20 mouse cellular contexts compared by ENCODE assay signal in the genomic region with DNA sequence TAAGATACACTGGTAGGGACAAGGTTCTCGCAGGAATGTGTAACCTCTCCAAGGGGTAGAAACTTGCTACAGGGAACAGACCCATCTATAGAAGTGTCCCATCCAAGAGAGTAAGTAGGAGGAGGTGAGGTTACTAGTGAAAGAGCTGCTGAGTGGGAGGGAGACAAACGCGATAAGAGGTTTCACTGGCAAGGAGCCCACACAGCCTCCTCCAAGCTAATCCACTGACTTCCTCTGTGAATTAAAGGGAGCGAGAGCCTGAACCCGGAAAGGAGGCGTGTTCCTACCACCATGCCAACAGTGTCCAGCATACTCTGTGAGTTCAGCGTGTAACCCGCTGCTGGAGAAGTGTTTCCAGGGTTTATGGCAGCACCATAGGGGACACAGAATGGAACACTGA. TPM values are rescaled to one million over a fixed set of nuclear protein-coding genes. Genes with fewer than 3 reads are reported as not detected.
DNase-seq lines count a peak whose midpoint lies in the region; ATAC-seq and TF ChIP-seq lines count a peak whose summit lies in the region.
"Had no signal": no experiment of that assay in that cellular context is flagged by ENCODE, and none has a peak within 500 bp of the region (broad histone marks: within the 10 kb centered on the region; RNA-seq: fewer than 3 reads in every experiment).

No protein-coding gene starts in this region.

- no peaks in the 10 kb centered on the region for H3K27me3 ChIP-seq in heart, embryonic 13.5 days (replicated peaks)
- no peaks in the 10 kb centered on the region for H3K27me3 ChIP-seq in lung, postnatal 0 days (replicated peaks; ENCODE audit: insufficient read depth, low read length)
- H3K27me3 ChIP-seq in hindbrain, postnatal 0 days (ENCODE audit: insufficient read depth, low read length) = no peaks in the 10 kb centered on the region
- H3K27me3 ChIP-seq: hindbrain, embryonic 12.5 days; limb, embryonic 15.5 days; neural tube, embryonic 12.5 days had no signal

- intact Hi-C loops in gastrocnemius, adult 2 months (cut with DNase I) = no loop called here

- no peaks in the 10 kb centered on the region for H3K36me3 ChIP-seq in heart, embryonic 13.5 days
- no peaks in the 10 kb centered on the region for H3K36me3 ChIP-seq in lung, postnatal 0 days (ENCODE audit: insufficient read depth, low read length)
- H3K36me3 ChIP-seq in hindbrain, postnatal 0 days (ENCODE audit: insufficient read depth, low read length) = no peaks in the 10 kb centered on the region
- H3K36me3 ChIP-seq: G1E; hindbrain, embryonic 12.5 days; limb, embryonic 15.5 days; neural tube, embryonic 12.5 days had no signal

- peaks cover 7% of the 10 kb centered on the region for H3K4me1 ChIP-seq in heart, embryonic 13.5 days
- H3K4me1 ChIP-seq in lung, postnatal 0 days (ENCODE audit: insufficient read depth, low read depth, low read length) = no peaks in the 10 kb centered on the region
- H3K4me1 ChIP-seq in hindbrain, postnatal 0 days (ENCODE audit: insufficient read depth, low read length) = no peaks in the 10 kb centered on the region
- H3K4me1 ChIP-seq: hindbrain, embryonic 12.5 days; limb, embryonic 15.5 days; neural tube, embryonic 12.5 days had no signal

- no peak overlapping the region for H3K9ac ChIP-seq in heart, embryonic 13.5 days
- no peak overlapping the region for H3K9ac ChIP-seq in lung, postnatal 0 days (replicated peaks; ENCODE audit: low read depth)
- H3K9ac ChIP-seq in hindbrain, postnatal 0 days (replicated peaks; ENCODE audit: low read length) = no peak overlapping the region
- H3K9ac ChIP-seq: forebrain, postnatal 0 days; hindbrain, embryonic 12.5 days; limb, embryonic 15.5 days; neural tube, embryonic 12.5 days had no signal

- ATAC-seq in heart, embryonic 13.5 days (ENCODE audit: extremely low read depth, insufficient number of reproducible peaks, low FRiP score, low TSS enrichment) = no peak
- ATAC-seq in lung, postnatal 0 days = peak; percentile 35; the same call in 1 of the 2 replicates
- no peak for ATAC-seq in hindbrain, postnatal 0 days
- ATAC-seq: forebrain, postnatal 0 days had no signal

- TF ChIP-seq EP300 in lung, postnatal 0 days (IDR thresholded peaks at IDR 0.05) = no peak

- no peak for TF ChIP-seq CTCF in lung, postnatal 0 days (IDR thresholded peaks at IDR 0.05)
- no peak for TF ChIP-seq CTCF in gastrocnemius, adult 2 months (IDR thresholded peaks at IDR 0.05)
- no peak for TF ChIP-seq CTCF in hindbrain, postnatal 0 days (IDR thresholded peaks at IDR 0.05; ENCODE audit: low read depth)

- no peak for DNase-seq in heart, adult 8-10 months (ENCODE audit: low spot score)
- DNase-seq in ovary, adult 18-20 months (ENCODE audit: low spot score) = peak; percentile 33
- DNase-seq in ovary, postnatal 10 days (ENCODE audit: low spot score) = no peak
- peak; percentile 27 for DNase-seq in lung, postnatal 0 days (ENCODE audit: low spot score)
- DNase-seq in gastrocnemius, adult 2 months = no peak
- DNase-seq in hindbrain, postnatal 0 days (ENCODE audit: low spot score) = no peak
- DNase-seq: adrenal gland, postnatal 36 days; cerebellum, adult 11-12 months; forebrain, postnatal 0 days; gastrocnemius, postnatal 10 days; kidney, adult 18-20 months; spleen, adult 18-20 months had no signal

- no peak overlapping the region for H3K27ac ChIP-seq in heart, embryonic 13.5 days (replicated peaks)
- H3K27ac ChIP-seq in lung, postnatal 0 days (ENCODE audit: low read length) = no peak overlapping the region
- H3K27ac ChIP-seq in gastrocnemius, adult 2 months = no peak overlapping the region
- no peak overlapping the region for H3K27ac ChIP-seq in hindbrain, postnatal 0 days
- H3K27ac ChIP-seq: hindbrain, embryonic 12.5 days; layer of hippocampus, adult 2 months; left cerebral cortex, adult 2 months; limb, embryonic 15.5 days; neural tube, embryonic 12.5 days; stomach, postnatal 0 days had no signal

- H3K4me2 ChIP-seq in heart, embryonic 13.5 days = 0 out of 2 replicates have a peak overlapping the region, but pooled peaks have one; percentile 13
- no peak overlapping the region for H3K4me2 ChIP-seq in lung, postnatal 0 days (replicated peaks; ENCODE audit: low read depth, low read length)
- H3K4me2 ChIP-seq in hindbrain, postnatal 0 days (ENCODE audit: low read depth, low read length) = no peak overlapping the region
- H3K4me2 ChIP-seq: hindbrain, embryonic 12.5 days; limb, embryonic 15.5 days; neural tube, embryonic 12.5 days had no signal

- WGBS in heart, embryonic 13.5 days = 36% methylated on average over 8 of the region's 8 CpGs
- 26% methylated on average over 8 of the region's 8 CpGs for WGBS in lung, postnatal 0 days
- 61% methylated on average over 8 of the region's 8 CpGs for WGBS in hindbrain, postnatal 0 days

- H3K4me3 ChIP-seq in heart, embryonic 13.5 days = no peak overlapping the region
- H3K4me3 ChIP-seq in lung, postnatal 0 days (ENCODE audit: low read depth, low read length) = no peak overlapping the region
- H3K4me3 ChIP-seq in gastrocnemius, adult 2 months = no peak overlapping the region
- no peak overlapping the region for H3K4me3 ChIP-seq in hindbrain, postnatal 0 days (ENCODE audit: low read length)
- H3K4me3 ChIP-seq: hindbrain, embryonic 12.5 days; layer of hippocampus, adult 2 months; left cerebral cortex, adult 2 months; limb, embryonic 15.5 days; neural tube, embryonic 12.5 days had no signal

- H3K9me3 ChIP-seq in heart, embryonic 13.5 days = no peaks in the 10 kb centered on the region
- no peaks in the 10 kb centered on the region for H3K9me3 ChIP-seq in lung, postnatal 0 days (ENCODE audit: low read length)
- H3K9me3 ChIP-seq in hindbrain, postnatal 0 days (ENCODE audit: low read length) = no peaks in the 10 kb centered on the region
- H3K9me3 ChIP-seq: G1E; hindbrain, embryonic 12.5 days; limb, embryonic 15.5 days; neural tube, embryonic 12.5 days had no signal

RNA-seq across cellular contexts. Expression of gene Irak1bp1, which starts 29.0 kb away (rescaled TPM):
- 10.6 and 11.7 TPM in 2 replicates for polyA plus RNA-seq in heart, embryonic 13.5 days (2015; fragmentation: Nextera tagmentation; extraction: Ambion mirVana)
- total RNA-seq in heart, adult 8-10 months (2022) = 1 to 10 TPM; 2.1 to 3.3 (median 2.6) TPM
- polyA plus RNA-seq in lung, postnatal 0 days (2015; fragmentation: Nextera tagmentation; extraction: Ambion mirVana) = 8.1 and 8.5 TPM in 2 replicates
- 1 to 10 TPM; 2.1 to 2.3 TPM for total RNA-seq in gastrocnemius, adult 2 months (2021)
- total RNA-seq in hindbrain, postnatal 0 days (2014; rRNA removed) = 21.3 and 27.0 TPM in 2 replicates
- polyA plus RNA-seq in hindbrain, postnatal 0 days (2015; fragmentation: Nextera tagmentation; extraction: Ambion mirVana) = 40.5 and 42.3 TPM in 2 replicates

Comparison
In these comparisons a context has a peak if more than half of its experiments do, and no peak if none do; other contexts are left out.
1. DNase-seq: peak in ovary, adult 18-20 months (single experiment) and lung, postnatal 0 days (single experiment); none in heart, adult 8-10 months (single experiment), ovary, postnatal 10 days (single experiment), gastrocnemius, adult 2 months (single experiment) and hindbrain, postnatal 0 days (single experiment).